Mouse (Mus musculus) CH12.LX (cell line): ENCODE data around the gene Serpina16. TPM values are rescaled to one million over a fixed set of nuclear protein-coding genes. Genes with fewer than 3 reads are reported as not detected.

Experiments used
- DNase-seq: peaks from one replicate; pipeline ENCODE4 v3.0.0-alpha.2; 2013; ENCODE audit errors: extremely low read depth
- H3K27ac ChIP-seq: 2 replicates; pipeline ENCODE4 v1.5.1; 2012; ENCODE audit warnings: low read depth, mild to moderate bottlenecking, control low read depth, moderate library complexity; ENCODE audit not compliant: insufficient read depth
- H3K27me3 ChIP-seq: replicated peaks from 2 replicates; pipeline ENCODE3; 2012; ENCODE audit warnings: inconsistent platforms
- H3K36me3 ChIP-seq, 2 experiments: replicated peaks in 1 of 2; 2 replicates each; pipeline versions ENCODE3 to v1.6.1; 2012; ENCODE audit warnings: inconsistent platforms in 1 of 2, low read length in 1 of 2, mild to moderate bottlenecking in 1 of 2, mixed read lengths in 1 of 2, moderate library complexity in 1 of 2; ENCODE audit not compliant: control insufficient read depth in 1 of 2, insufficient read depth in 1 of 2
- H3K4me1 ChIP-seq, 2 experiments: 2 replicates each; pipeline ENCODE4 v1.6.1; 2012; ENCODE audit warnings: inconsistent platforms in 1 of 2, moderate library complexity in 1 of 2; ENCODE audit not compliant: insufficient read depth in 2 of 2, control insufficient read depth in 1 of 2
- H3K4me2 ChIP-seq: 2 replicates; pipeline ENCODE4 v1.6.1; 2012; ENCODE audit warnings: low read depth, mild to moderate bottlenecking, control low read depth; ENCODE audit not compliant: poor library complexity, insufficient read depth, severe bottlenecking
- H3K4me3 ChIP-seq, 3 experiments: fragments of 150-350 bp in 1 of 3; sonication (generic) in 1 of 3; replicated peaks in 1 of 3; 2 replicates each; pipeline versions ENCODE3 to v1.5.1; 2011 to 2012; ENCODE audit warnings: low read depth in 2 of 3, low read length in 2 of 3, mild to moderate bottlenecking in 2 of 3, moderate library complexity in 2 of 3, control low read depth in 1 of 3, improper control_type of control experiment in 1 of 3, inconsistent platforms in 1 of 3, mixed read lengths in 1 of 3; ENCODE audit not compliant: poor library complexity in 1 of 3
- H3K79me2 ChIP-seq: replicated peaks from 2 replicates; pipeline ENCODE4 v1.6.1; 2012; ENCODE audit warnings: mild to moderate bottlenecking, moderate library complexity; ENCODE audit not compliant: control insufficient read depth, poor library complexity, insufficient read depth, severe bottlenecking; ENCODE audit errors: extremely low read depth
- H3K9ac ChIP-seq: 2 replicates; pipeline ENCODE4 v1.6.1; 2012; ENCODE audit warnings: low read depth, mild to moderate bottlenecking, control low read depth, moderate library complexity; ENCODE audit not compliant: insufficient read depth
- H3K9me3 ChIP-seq: replicated peaks from 2 replicates; pipeline ENCODE3; 2012; ENCODE audit warnings: low read length, inconsistent platforms, mixed read lengths
- BHLHE40 ChIP-seq: IDR thresholded peaks from 2 replicates; pipeline ENCODE4 v1.6.1; 2011; ENCODE audit warnings: mild to moderate bottlenecking, low read depth, low read length, improper control_type of control experiment
- CTCF ChIP-seq, 2 experiments: IDR thresholded peaks in 1 of 2; conservative IDR thresholded peaks in 1 of 2; 2 replicates each; pipeline ENCODE4 v1.5.1; 2011 to 2012; ENCODE audit warnings: low read depth in 2 of 2, low read length in 2 of 2, improper control_type of control experiment in 1 of 2, inconsistent platforms in 1 of 2, mild to moderate bottlenecking in 1 of 2, moderate library complexity in 1 of 2
- E2F4 ChIP-seq: IDR thresholded peaks from 2 replicates; pipeline ENCODE4 v1.6.1; 2011; ENCODE audit warnings: low read depth, low read length, improper control_type of control experiment; ENCODE audit not compliant: insufficient replicate concordance
- EP300 ChIP-seq: IDR thresholded peaks from 2 replicates; pipeline ENCODE4 v1.6.1; 2011; ENCODE audit warnings: low read length, improper control_type of control experiment
- ETS1 ChIP-seq: conservative IDR thresholded peaks from 2 replicates; pipeline ENCODE4 v1.6.1; 2012; ENCODE audit warnings: low read depth, mild to moderate bottlenecking, inconsistent platforms, low read length, improper control_type of control experiment, moderate library complexity
- GABPA ChIP-seq: IDR thresholded peaks from 2 replicates; pipeline ENCODE4 v1.6.1; 2012; ENCODE audit warnings: low read depth, low read length, improper control_type of control experiment, inconsistent platforms; ENCODE audit not compliant: insufficient replicate concordance
- IRF4 ChIP-seq: IDR thresholded peaks from 2 replicates; pipeline ENCODE4 v1.6.1; 2014; ENCODE audit warnings: low read depth, mild to moderate bottlenecking, inconsistent platforms, low read length, improper control_type of control experiment
- JUND ChIP-seq: conservative IDR thresholded peaks from 2 replicates; pipeline ENCODE4 v1.6.1; 2011; ENCODE audit warnings: low read depth, low read length, improper control_type of control experiment
- KAT2A ChIP-seq: IDR thresholded peaks from 2 replicates; pipeline ENCODE4 v1.6.1; 2012; ENCODE audit warnings: low read length, improper control_type of control experiment, inconsistent platforms; ENCODE audit not compliant: insufficient replicate concordance
- MAFK ChIP-seq: IDR thresholded peaks from 2 replicates; pipeline ENCODE4 v1.6.1; 2011; ENCODE audit warnings: low read length, improper control_type of control experiment; ENCODE audit not compliant: insufficient replicate concordance
- MAX ChIP-seq: IDR thresholded peaks from 2 replicates; pipeline ENCODE4 v1.6.1; 2011; ENCODE audit warnings: low read length, improper control_type of control experiment
- MAZ ChIP-seq: IDR thresholded peaks from 2 replicates; pipeline ENCODE4 v1.6.1; 2012; ENCODE audit warnings: low read depth, mild to moderate bottlenecking, inconsistent platforms, low read length, improper control_type of control experiment, moderate library complexity
- NRF1 ChIP-seq: IDR thresholded peaks from 2 replicates; pipeline ENCODE4 v1.6.1; 2014; ENCODE audit warnings: low read depth, mild to moderate bottlenecking, inconsistent platforms, low read length, improper control_type of control experiment, moderate library complexity
- PAX5 ChIP-seq: IDR thresholded peaks from 2 replicates; pipeline ENCODE4 v1.6.1; 2012; ENCODE audit warnings: low read length, inconsistent platforms, mixed read lengths
- POLR2A ChIP-seq: IDR thresholded peaks from 2 replicates; pipeline ENCODE4 v1.6.1; 2011; ENCODE audit warnings: low read depth, mild to moderate bottlenecking, improper control_type of control experiment, low read length
- POLR2AphosphoS2 ChIP-seq: IDR thresholded peaks from 2 replicates; pipeline ENCODE4 v1.6.1; 2011; ENCODE audit warnings: low read depth, low read length, improper control_type of control experiment
- RAD21 ChIP-seq: IDR thresholded peaks from 2 replicates; pipeline ENCODE4 v1.6.1; 2011; ENCODE audit warnings: low read depth, mild to moderate bottlenecking, low read length, improper control_type of control experiment, moderate library complexity
- RCOR1 ChIP-seq: conservative IDR thresholded peaks from 2 replicates; pipeline ENCODE4 v1.6.1; 2012; ENCODE audit warnings: low read depth, mild to moderate bottlenecking, inconsistent platforms, low read length, improper control_type of control experiment
- SMC3 ChIP-seq: IDR thresholded peaks from 2 replicates; pipeline ENCODE4 v1.6.1; 2011; ENCODE audit warnings: low read depth, low read length, improper control_type of control experiment
- TBP ChIP-seq: conservative IDR thresholded peaks from 2 replicates; pipeline ENCODE4 v1.6.1; 2011; ENCODE audit warnings: low read depth, low read length, improper control_type of control experiment
- TCF12 ChIP-seq: IDR thresholded peaks from 2 replicates; pipeline ENCODE4 v1.6.1; 2014; ENCODE audit warnings: low read depth, mild to moderate bottlenecking, inconsistent platforms, low read length, improper control_type of control experiment
- USF1 ChIP-seq: IDR thresholded peaks from 2 replicates; pipeline ENCODE4 v1.6.1; 2014; ENCODE audit warnings: low read depth, mild to moderate bottlenecking, inconsistent platforms, low read length, improper control_type of control experiment
- USF2 ChIP-seq: conservative IDR thresholded peaks from 2 replicates; pipeline ENCODE4 v1.6.1; 2011; ENCODE audit warnings: low read depth, low read length, improper control_type of control experiment
- ZMIZ1 ChIP-seq: IDR thresholded peaks from 2 replicates; pipeline ENCODE4 v1.6.1; 2012; ENCODE audit warnings: low read depth, mild to moderate bottlenecking, inconsistent platforms, low read length, improper control_type of control experiment
- dilution Hi-C: fragments of 300-500 bp; cut with MboI; formaldehyde crosslinking; loops from 2 replicates; pipeline ENCODE4 v1.14.3; 2020; ENCODE audit warnings: low sequenced_read_pairs; ENCODE audit not compliant: extremely low pct_unique_long_range_greater_than_20kb, extremely low pct_ligation_motif_present
- in situ Hi-C: fragments of 300-500 bp; cut with MboI; formaldehyde crosslinking; loops from 3 replicates; pipeline ENCODE4 v1.14.3; 2019; ENCODE audit warnings: low sequenced_read_pairs, low pct_ligation_motif_present, low pct_unique_long_range_greater_than_20kb, mixed read lengths
- polyA plus RNA-seq: library from polyadenylated mRNA; unstranded; fragments of >175 nt; gene quantifications from 2 replicates; pipeline ENCODE4 v1.2.1, GENCODE M21; 2012; ENCODE audit warnings: low read depth; ENCODE audit not compliant: insufficient read length
- total RNA-seq, 2 experiments: library from RNA; depleted of rRNA; stranded (reverse); fragments of 300-350 nt in 1 of 2; fragments of >200 nt in 1 of 2; gene quantifications; 2 replicates each; pipeline ENCODE4 v1.2.3; 2012 to 2014

Gene Serpina16
- total and polyA plus RNA-seq, 3 experiments, result not detected

GRCm38 (mm10) chr12:103657991-103658390 is 17.9 kb downstream of the Serpina16 start:
- Histone ChIP-seq H3K79me2 (no peaks in the 10 kb centered on the region), H3K9ac (no peak overlapping the region), H3K27ac (no peak overlapping the region), H3K4me1 (no peaks in the 10 kb centered on the region; a peak in 1 of 4 replicates), H3K36me3 (no peaks in the 10 kb centered on the region), H3K9me3 (no peaks in the 10 kb centered on the region), H3K4me2 (no peak overlapping the region), H3K4me3 (no peak overlapping the region), H3K27me3 (peaks cover 82% of the 10 kb centered on the region)
- TF ChIP-seq TBP (no peak), RCOR1 (no peak), USF1 (no peak), CTCF (conservative IDR thresholded peaks at IDR 0.05 in 1 of 2, IDR thresholded peaks at IDR 0.05 in 1 of 2; ENCODE audit: low read depth in 2 of 2, low read length in 2 of 2) (no peak), GABPA (no peak), E2F4 (no peak)
- in situ Hi-C loops, result no loop called here
- dilution Hi-C loops, result no loop called here
- DNase-seq, result no peak

- H3K9me3 ChIP-seq, result no peaks in the 10 kb centered on the region
- no peak within 1 kb of the TSS for H3K9ac ChIP-seq
- H3K79me2 ChIP-seq, result no peaks in the 10 kb centered on the region
- no peaks in the 10 kb centered on the region for H3K36me3 ChIP-seq
- no peak within 1 kb of the TSS for H3K4me3 ChIP-seq
- in situ Hi-C loops, result no loop called here
- no peak within 1 kb of the TSS for H3K4me2 ChIP-seq
- DNase-seq, result no peak
- H3K27me3 ChIP-seq, result peaks cover 91% of the 10 kb centered on the region
- no peak within 1 kb of the TSS for H3K27ac ChIP-seq
- dilution Hi-C loops, result no loop called here
- TF ChIP-seq USF2 (no peak), MAX (no peak)
- H3K4me1 ChIP-seq, result no peaks in the 10 kb centered on the region; a peak in 1 of 4 replicates
Measured at GRCm38 (mm10) chr12:103656848-103657626, 18.9 kb downstream of the Serpina16 start, which contains the start of gene Serpina6. TSS of gene Serpina6 (minus strand) at chr12:103657212.

DNA sequence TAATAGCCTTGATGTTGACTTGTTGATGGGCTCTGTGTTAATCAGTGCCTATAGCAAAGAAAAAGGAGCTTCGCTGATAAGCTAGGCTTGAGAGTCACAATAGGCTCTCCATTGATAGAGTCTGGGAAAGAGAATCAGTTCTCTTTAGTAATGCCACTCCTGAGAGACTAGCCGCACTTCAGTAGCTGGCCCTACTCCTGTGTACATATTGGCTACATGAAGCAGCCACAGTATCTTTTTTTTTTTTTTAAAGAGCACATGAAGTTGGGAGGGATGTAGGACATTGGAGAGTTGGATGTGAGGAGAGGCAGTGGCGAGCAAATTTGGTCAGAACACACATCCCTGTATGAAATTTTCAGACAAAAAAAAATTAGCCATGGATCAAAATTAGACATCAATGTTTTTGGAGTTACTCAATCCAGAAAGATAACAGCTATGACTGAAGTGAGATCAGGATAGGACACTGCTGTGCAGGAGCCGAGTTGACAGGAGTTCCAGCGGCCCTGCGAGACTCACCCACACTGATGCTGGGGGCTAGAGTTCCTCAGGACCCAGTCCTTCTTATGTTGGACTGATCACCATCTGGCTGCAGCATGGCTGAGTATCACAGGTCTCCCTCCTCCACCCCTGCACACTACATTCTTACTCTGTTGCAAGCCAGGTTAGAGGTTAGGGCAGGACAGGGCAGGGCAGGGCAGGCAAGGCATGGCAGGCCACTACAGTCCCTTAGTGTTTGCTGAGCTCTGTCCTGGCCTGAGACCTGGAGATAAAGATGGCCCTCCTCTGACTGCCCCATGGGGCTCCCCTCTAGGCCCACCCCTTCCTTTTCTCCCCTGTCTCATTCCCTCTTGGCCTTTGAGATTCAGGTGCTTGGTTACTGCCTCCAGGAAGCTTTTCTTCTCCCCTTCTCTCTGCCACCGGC is 20.6 kb downstream of the Serpina16 start:
- TF ChIP-seq IRF4 (no peak), KAT2A (no peak), RAD21 (no peak), SMC3 (no peak), POLR2A (no peak), POLR2AphosphoS2 (no peak), TCF12 (no peak), ETS1 (no peak), JUND (no peak), NRF1 (no peak), BHLHE40 (no peak), EP300 (no peak), PAX5 (no peak), MAZ (no peak), E2F4 (no peak), TBP (no peak), ZMIZ1 (no peak), MAFK (no peak)
- TF ChIP-seq, all 38 proteins: peak for 0
- no peaks in the 10 kb centered on the region for H3K36me3 ChIP-seq
- H3K4me2 ChIP-seq, result no peak overlapping the region
- peaks cover under 1% of the 10 kb centered on the region for H3K9me3 ChIP-seq
- peaks cover 99% of the 10 kb centered on the region for H3K27me3 ChIP-seq
- in situ Hi-C loops (no loop called here), dilution Hi-C loops (no loop called here)
- DNase-seq, result no peak
- no peaks in the 10 kb centered on the region for H3K79me2 ChIP-seq
- no peaks in the 10 kb centered on the region; a peak in 1 of 4 replicates for H3K4me1 ChIP-seq
- H3K9ac ChIP-seq, result no peak overlapping the region
- H3K4me3 ChIP-seq, result no peak overlapping the region
- H3K27ac ChIP-seq, result no peak overlapping the region
